Mouse (Mus musculus) brain, embryonic 14.5 days (tissue): Measurements from ENCODE around the gene E430018J23Rik. TPM values are rescaled to one million over a fixed set of nuclear protein-coding genes. Genes with fewer than 3 reads are reported as not detected.
"Not testable (repeated sequence)": the region's sequence is repeated elsewhere in the genome, so short reads cannot be mapped to it uniquely, and the experiment has no call there.

Experiments used
- DNase-seq: peaks from one replicate; pipeline ENCODE4 v3.0.0-alpha.2; 2011; ENCODE audit warnings: low read depth
- CTCF ChIP-seq: fragments of 200-500 bp; IDR thresholded peaks from 2 replicates; pipeline ENCODE4 v1.5.1; 2012; ENCODE audit warnings: inconsistent platforms, mild to moderate bottlenecking, moderate library complexity, borderline replicate concordance; ENCODE audit not compliant: insufficient read depth, insufficient read length; ENCODE audit errors: extremely low read depth
- POLR2A ChIP-seq: fragments of 200-500 bp; IDR thresholded peaks from 2 replicates; pipeline ENCODE4 v1.6.1; 2012; ENCODE audit warnings: mild to moderate bottlenecking, inconsistent platforms, borderline replicate concordance; ENCODE audit not compliant: poor library complexity, insufficient read depth, insufficient read length, severe bottlenecking; ENCODE audit errors: extremely low read depth
- polyA plus RNA-seq: library from polyadenylated mRNA; depleted of rRNA; stranded (reverse); fragments of >200 nt; gene quantifications from 2 replicates; pipeline ENCODE4 v1.2.3, GENCODE M21; 2012; rRNA removed

The E430018J23Rik gene
- 8.9 and 11.0 TPM in 2 replicates for polyA plus RNA-seq

DNA sequence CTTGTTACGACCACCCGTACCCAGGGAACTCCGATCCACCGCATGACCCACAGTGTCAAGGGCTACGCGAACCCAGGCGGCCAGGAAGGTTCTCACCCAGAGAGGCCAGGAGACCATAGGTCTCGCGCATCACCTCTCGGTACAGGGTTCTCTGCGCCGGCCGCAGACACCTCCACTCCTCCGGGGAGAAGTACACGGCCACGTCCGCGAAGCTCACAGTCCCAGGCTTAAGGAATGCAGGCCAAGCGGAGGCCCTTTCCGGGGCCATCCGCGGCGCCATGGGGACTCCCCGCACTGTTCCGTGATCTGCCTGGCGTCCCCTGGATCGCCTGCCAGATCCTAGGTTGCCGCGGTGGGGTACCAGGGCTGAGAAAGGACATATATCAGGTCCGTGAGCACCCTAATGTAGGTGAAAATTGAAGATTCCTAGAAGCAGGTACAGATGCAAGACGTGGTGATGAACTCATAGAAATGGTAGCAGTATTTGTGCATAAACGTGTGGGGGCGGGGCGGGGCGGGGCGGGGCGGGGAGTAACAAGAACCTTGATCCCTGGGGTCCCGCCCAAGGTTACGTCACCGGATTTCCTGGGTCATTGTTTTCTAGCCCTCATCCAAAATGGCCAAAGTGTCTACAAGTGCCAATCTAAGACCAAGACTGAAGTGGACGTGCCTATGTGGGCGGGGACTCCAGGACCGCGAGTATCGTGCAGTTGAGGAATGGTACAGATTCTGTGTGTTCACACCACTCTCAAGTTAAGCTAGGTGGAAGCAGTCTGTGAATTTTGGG is at the start of gene E430018J23Rik:
Gene E430018J23Rik, minus strand, starts transcription at position 473 of the 787 bp plus-strand sequence.
- peak; percentile 99 for DNase-seq
- peak; percentile 45; the same call in 1 of the 2 replicates for TF ChIP-seq POLR2A
- TF ChIP-seq CTCF = no peak

DNA sequence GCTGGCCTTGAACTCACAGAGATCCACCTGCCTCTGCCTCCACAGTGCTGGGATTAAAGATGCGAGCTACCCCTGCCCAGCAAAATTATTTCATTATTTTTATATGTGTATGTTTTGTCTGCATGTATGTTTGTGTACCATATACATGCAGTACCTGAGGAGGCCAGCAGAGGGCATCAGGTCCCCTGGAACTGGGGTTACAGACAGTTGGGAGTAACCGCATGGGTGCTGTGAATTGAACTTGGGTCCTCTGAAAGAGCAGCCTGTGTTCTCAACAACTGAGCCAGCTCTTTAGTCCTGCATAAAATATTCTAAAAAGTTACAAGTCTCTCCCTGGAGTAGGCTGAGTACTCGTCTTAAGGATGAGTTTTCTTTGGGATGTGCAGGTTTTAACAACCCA is 44.3 kb upstream of the E430018J23Rik start:
- no peak for DNase-seq
- TF ChIP-seq CTCF = peak; percentile 30; the same call in 1 of the 2 replicates
- no peak for TF ChIP-seq POLR2A

DNA sequence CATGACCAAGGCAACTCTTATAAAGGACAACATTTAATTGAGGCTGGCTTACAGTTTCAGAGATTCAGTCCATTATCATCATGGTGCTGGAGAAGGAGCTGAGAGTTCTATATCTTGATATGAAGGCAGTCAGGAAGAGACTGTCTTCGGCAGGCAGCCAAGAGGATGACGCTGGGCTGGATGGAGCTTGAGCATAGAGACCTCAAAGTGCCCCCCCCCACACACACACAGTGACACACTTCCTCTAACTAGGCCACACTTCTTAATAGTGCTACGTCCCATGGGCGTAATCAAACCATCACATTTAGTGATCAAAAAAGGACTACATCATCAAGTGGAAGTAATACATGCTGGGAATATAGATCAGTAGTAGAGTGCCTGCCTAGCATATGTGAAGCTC is 41.8 kb upstream of the E430018J23Rik start:
- TF ChIP-seq CTCF (no peak), POLR2A (no peak)
- DNase-seq = no peak

DNA sequence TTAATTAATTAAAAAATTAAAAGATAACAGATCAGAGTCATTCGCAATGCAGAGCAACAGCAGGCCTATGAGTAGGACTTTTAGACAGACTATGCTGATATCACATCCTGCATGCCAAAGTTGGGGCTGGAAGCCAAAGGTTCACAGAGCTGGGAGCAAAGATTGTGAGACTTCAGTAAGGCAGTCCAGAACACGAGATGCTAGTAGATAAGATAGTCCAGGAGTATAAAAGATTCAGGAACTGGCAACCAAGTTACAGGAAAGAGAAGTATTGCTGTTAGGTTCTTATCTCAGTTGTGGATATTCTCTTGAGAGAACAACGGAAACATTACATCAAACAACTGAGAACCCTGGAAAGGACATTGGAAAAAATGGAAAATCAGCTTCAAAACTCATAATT is 32.9 kb upstream of the E430018J23Rik start:
- no peak for DNase-seq
- TF ChIP-seq POLR2A = no peak
- no peak for TF ChIP-seq CTCF

DNA sequence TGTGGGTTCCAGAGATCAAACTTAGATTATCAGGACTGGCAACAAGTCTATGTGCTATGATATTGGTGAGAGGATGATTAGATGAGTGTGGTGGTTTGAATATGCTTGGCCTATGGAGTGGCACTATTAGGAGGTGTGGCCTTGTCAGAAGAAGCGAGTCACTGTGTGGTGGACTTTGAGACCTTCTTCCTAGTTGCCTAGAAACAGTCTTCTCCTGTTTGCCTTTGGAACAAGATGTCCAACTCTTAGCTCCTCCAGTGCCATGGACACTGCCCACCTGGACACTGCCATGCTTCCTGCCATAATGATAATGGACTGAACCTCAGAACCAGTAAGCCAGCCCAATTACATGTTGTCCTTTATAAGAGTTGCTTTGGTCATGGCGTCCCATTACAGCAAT is 32.5 kb upstream of the E430018J23Rik start:
- no peak for TF ChIP-seq CTCF
- no peak for TF ChIP-seq POLR2A
- no peak for DNase-seq

DNA sequence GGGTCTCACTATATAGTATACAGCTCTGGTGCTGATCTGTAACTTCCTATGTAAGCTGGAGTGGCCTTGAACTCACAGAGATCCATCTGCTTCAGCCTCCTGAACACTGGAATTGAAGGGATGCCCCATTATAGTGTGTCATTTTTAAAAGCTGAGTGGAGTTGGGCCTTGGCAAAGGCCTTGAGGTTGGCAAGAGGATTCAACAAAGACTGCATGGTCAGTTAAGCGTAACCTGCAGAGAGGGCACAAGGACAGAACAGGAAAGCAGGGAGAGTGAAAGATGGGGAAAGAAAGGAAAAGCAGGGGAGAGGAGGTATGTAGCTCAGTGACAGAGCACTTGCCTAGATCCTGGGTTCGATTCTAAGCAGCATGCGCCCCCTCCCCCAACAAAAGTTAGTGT is 31.9 kb upstream of the E430018J23Rik start:
- no peak for DNase-seq
- TF ChIP-seq CTCF (no peak), POLR2A (no peak)

DNA sequence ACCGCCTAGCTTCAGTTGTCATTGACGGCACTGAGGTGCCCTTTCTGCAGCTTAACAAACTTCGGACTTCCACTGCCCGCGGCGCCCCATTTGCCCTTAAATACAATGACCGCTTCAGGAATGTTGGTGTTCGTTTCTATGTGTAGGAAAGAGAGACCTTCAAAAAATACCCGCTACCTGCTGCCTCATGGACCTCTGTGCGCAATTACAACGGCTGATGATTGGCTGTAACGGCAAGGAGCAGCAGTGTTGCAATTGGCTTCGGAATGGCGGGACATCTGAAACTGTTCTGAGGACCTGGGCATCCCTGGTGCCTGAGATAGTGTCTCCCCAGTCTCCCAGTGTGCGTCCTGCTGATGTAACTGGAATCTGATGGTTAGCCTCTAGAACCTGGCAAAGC is 28.8 kb upstream of the E430018J23Rik start:
- TF ChIP-seq CTCF (no peak), POLR2A (no peak)

DNA sequence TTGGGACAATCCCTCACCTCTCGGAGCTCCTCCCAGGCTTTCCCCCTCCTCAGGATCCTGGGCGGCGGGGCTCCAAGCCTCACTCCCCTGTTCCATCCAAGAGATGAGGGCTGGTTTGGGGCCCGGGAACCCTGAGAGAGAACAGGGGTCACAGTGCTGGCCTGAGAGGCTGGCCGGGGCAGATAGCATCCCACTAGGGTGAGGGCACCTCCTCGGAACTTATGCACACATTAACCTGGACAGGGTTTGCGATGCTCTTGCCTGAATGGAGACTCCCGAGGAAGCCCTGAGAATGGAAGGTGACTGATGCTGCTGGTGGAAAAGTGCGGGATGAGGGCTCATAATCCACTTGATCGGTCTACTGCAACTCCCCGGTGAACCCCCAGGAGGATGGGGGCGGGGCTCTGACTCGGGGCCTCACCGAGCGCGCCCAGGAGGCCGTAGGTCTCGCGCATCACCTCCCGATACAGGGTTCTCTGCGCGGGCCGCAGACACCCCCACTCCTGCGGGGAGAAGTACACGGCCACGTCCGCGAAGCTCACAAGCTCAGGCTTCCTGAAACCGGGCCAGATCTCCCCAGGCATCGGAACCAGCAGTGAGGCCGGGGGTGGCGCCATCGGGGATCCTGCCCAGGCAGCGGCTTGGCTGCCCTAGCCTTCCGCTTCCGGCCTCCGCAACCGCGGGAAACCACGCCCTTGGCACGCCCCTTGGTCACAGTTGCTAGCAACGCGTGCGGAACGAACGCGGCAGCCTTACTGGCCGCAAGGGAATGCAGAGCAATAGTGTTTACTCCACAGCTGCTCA is 28.2 kb upstream of the E430018J23Rik start, which contains the start of gene Zfp688:
Gene Zfp688, minus strand, starts transcription at position 681 of the 804 bp plus-strand sequence.
- TF ChIP-seq POLR2A (peak; percentile 81; the same call in 1 of the 2 replicates), CTCF (peak; percentile 9; the same call in 1 of the 2 replicates)

More for the DNA sequence above, 28.8 kb upstream of the E430018J23Rik start:
- peak; percentile 80 for DNase-seq

DNA sequence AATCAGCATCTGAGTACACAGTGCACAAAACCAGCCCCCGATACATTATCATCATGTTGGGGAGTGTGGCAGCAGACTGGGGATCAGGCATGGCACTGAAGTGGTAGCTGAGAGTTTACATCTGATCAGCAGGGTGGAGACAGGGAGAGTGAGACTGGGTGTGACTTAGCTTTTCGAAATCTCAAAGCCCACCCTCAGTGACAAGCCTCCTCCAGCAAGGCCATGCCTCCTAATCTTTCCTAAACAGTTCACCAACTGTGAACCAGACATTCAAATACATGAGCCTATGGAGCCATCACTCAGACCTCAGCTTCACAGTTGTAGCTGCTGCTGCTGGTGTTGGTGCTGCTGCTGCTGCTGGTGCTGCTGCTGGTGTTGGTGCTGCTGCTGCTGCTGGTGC is 18.0 kb upstream of the E430018J23Rik start:
- no peak for TF ChIP-seq POLR2A
- TF ChIP-seq CTCF = no peak
- no peak for DNase-seq

More for the DNA sequence above, 28.2 kb upstream of the E430018J23Rik start, which contains the start of gene Zfp688:
- peak; percentile 95 for DNase-seq

DNA sequence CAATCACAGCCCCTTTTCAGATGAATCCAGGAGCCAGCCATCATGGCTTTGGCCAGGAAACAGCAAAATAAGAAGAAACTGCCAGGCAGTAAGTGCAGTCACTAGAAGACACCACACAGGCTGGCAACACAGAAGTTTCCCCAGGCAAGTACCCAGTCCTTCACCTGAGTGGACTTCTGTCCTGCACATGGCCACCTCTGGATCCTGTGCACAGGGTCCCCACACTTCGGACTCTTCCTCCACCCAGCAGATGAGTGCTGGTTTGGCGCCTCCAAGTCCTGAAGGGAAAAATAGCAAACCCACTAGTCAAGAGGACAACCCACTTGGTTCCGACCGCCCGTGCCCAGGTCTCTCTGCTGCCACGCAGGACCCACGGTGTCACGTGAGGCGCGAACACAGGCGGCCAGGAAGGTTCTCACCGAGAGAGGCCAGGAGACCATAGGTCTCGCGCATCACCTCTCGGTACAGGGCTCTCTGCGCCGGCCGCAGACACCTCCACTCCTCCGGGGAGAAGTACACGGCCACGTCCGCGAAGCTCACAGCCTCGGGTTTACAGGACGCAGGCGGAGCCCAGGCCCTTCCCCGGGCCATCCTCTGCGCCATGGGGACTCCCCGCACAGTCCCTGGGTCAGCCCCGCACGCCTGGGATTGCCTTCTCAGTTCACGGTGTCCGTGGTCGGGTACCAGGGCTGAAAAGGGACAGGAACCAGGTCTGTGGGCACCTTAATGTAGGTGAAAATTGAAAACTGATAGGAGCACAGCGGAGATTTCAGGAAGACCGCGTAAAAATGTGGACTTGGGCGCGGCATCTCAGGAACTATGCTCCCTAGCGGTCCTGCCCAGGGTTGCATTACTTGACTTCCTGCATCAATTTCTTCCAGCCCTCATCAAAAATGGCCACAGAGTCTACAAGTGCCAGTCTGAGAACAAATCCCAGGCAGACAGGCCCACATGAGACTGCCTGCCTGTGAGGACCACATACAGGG is 12.9 kb upstream of the E430018J23Rik start, which contains the start of gene Zfp764:
Gene Zfp764, minus strand, starts transcription at position 821 of the 986 bp plus-strand sequence.
- TF ChIP-seq POLR2A (peak; percentile 53; the same call in 1 of the 2 replicates), CTCF (peak; percentile 77)
- peak; percentile 94 for DNase-seq

DNA sequence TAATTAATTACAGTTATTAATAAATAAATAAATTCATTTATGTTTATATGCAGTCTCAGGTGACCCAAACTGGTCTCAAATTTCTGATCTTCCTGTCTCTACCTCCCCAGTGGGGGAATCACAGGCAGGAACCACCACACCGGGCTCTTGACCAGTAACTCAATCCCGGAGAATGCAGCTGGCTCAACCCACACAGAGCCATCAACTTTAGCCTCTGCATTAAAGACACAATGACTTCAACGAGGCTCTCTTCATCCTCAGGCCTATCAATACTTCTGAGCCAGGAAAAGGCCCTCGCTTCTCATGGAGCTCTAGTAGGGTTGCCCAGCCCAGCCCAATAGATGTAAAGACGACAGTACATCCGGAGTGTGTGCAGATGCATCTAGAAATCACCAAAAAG is 10.7 kb upstream of the E430018J23Rik start:
- DNase-seq = not testable (repeated sequence)
